Mouse (Mus musculus) embryo, embryonic 10.5 days (tissue): ENCODE results near the gene Ptpro.
"Not testable (repeated sequence)": the region's sequence is repeated elsewhere in the genome, so short reads cannot be mapped to it uniquely, and the experiment has no call there.

Source experiments
- DNase-seq: peaks from one replicate; pipeline ENCODE4 v3.0.0-alpha.2; 2015; ENCODE audit warnings: low spot score

Gene Ptpro

GRCm38 (mm10) chr6:137386935-137387334, 134.8 kb downstream of the Ptpro start:
- DNase-seq, result no peak

GRCm38 (mm10) chr6:137395075-137395474, 143.0 kb downstream of the Ptpro start:
- DNase-seq, result no peak

GRCm38 (mm10) chr6:137396106-137396793, 144.1 kb downstream of the Ptpro start:
- DNase-seq, result no peak

- DNase-seq, result no peak
These were observed 145.2 kb downstream of the Ptpro start for GRCm38 (mm10) chr6:137397358-137397757.

GRCm38 (mm10) chr6:137404196-137404595, 152.1 kb downstream of the Ptpro start:
- DNase-seq, result no peak

- no peak for DNase-seq
These were observed 153.6 kb downstream of the Ptpro start for GRCm38 (mm10) chr6:137405690-137406089.

GRCm38 (mm10) chr6:137410510-137410909, 158.4 kb downstream of the Ptpro start:
- DNase-seq, result no peak

GRCm38 (mm10) chr6:137411901-137412378, 159.8 kb downstream of the Ptpro start:
- DNase-seq, result peak; percentile 33

GRCm38 (mm10) chr6:137413045-137413444, 160.9 kb downstream of the Ptpro start:
- DNase-seq, result no peak

- peak; percentile 67 for DNase-seq
These were observed 162.6 kb downstream of the Ptpro start for GRCm38 (mm10) chr6:137414531-137415405.

- no peak for DNase-seq
These were observed 170.7 kb downstream of the Ptpro start for GRCm38 (mm10) chr6:137422777-137423176.

- DNase-seq, result no peak
These were observed 171.7 kb downstream of the Ptpro start for GRCm38 (mm10) chr6:137423830-137424229.

GRCm38 (mm10) chr6:137425500-137426432, 173.6 kb downstream of the Ptpro start:
- DNase-seq, result no peak

- peak; percentile 28 for DNase-seq
These were observed 181.5 kb downstream of the Ptpro start for GRCm38 (mm10) chr6:137433521-137434137.

- peak; percentile 3 for DNase-seq
These were observed 185.4 kb downstream of the Ptpro start for GRCm38 (mm10) chr6:137437486-137437885.

GRCm38 (mm10) chr6:137437902-137438580, 185.9 kb downstream of the Ptpro start:
- DNase-seq, result peak; percentile 69

- no peak for DNase-seq
These were observed 188.7 kb downstream of the Ptpro start for GRCm38 (mm10) chr6:137440559-137441486.

- DNase-seq, result no peak
These were observed 191.0 kb downstream of the Ptpro start for GRCm38 (mm10) chr6:137443089-137443488.

GRCm38 (mm10) chr6:137446116-137446515, 194.0 kb downstream of the Ptpro start:
- DNase-seq, result not testable (repeated sequence)
